Mouse (Mus musculus): Measurements from ENCODE around the gene Banp. TPM values are rescaled to one million over a fixed set of nuclear protein-coding genes. Genes with fewer than 3 reads are reported as not detected.

The Banp gene
- polyA plus RNA-seq, 1 experiment from 2014 or later = 23.1 TPM

DNA sequence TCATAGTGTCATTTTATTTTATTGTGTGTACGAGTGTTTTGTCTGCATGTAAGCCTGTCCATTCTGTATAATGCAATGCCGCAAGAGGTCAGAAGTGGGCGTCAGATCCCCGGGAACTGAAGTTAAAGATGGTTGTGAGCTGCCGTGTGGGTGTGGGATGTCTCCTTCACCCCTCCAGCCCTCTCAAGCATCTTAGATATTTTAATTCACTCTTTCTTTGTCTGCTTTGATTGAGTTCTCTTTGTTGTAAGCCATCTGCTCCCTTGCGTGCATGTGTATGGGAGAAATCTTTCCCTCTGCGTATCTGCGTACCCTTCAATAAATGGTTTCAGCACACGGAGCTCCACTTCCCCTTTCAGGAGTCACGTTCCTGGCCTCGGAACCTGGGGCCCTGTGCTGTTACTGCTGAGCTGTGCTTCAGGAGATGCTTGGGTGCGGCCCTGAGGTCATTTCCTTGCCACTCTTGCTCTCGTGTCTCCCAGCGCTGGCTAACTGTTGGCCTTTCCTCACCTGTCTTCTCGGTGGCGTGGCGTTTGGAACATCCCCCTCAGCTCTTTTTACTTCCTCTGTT lies 22.0 kb downstream of the Banp start:
- H3K27ac ChIP-seq = no peak overlapping the region
- H3K27me3 ChIP-seq (ENCODE audit: insufficient read depth, low read length) = no peaks in the 10 kb centered on the region
- peaks cover 16% of the 10 kb centered on the region for H3K4me1 ChIP-seq (replicated peaks; ENCODE audit: insufficient read depth, low read length)
- whole genome bisulfite sequencing = 69% methylated on average over 17 of the region's 17 CpGs
- H3K9ac ChIP-seq (ENCODE audit: low read depth, low read length) = no peak overlapping the region
- no peaks in the 10 kb centered on the region for H3K9me3 ChIP-seq (replicated peaks; ENCODE audit: low read length)
- no peak overlapping the region for H3K4me3 ChIP-seq (replicated peaks; ENCODE audit: low read depth, low read length)
- H3K36me3 ChIP-seq (ENCODE audit: insufficient read depth, low read length) = peaks cover 21% of the 10 kb centered on the region
- no peak for TF ChIP-seq CTCF (IDR thresholded peaks at IDR 0.05; ENCODE audit: low read depth)
- no peak overlapping the region for H3K4me2 ChIP-seq (ENCODE audit: low read length)
- DNase-seq (ENCODE audit: low spot score) = no peak
- ATAC-seq (replicated peaks; ENCODE audit: low FRiP score, low read depth) = no peak

DNA sequence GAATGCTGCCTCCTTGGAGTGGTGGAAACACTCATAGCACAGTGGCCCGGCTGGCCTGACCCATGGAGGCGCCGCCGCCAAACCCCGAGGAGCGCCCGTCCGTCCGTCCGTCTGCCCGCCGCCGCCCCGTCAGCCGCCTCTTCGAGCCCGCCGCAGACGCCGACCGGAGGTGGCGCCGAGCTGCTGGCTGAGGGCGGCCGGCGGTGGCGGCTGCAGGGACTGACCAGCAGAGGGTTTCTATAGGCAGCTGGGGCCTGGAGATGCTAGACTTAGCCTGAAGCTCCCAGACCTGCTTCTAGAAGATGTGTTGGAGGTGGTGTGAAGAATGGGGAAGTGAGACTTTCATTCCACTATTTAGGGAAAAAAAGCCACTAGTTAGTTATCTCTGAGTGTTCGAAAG lies 24.4 kb downstream of the Banp start:
- DNase-seq (ENCODE audit: low spot score) = no peak
- WGBS = 95% methylated on average over 28 of the region's 28 CpGs

GRCm38 (mm10) chr8:121977819-121978590 lies 28.5 kb downstream of the Banp start:
- Histone ChIP-seq H3K27ac (no peak overlapping the region), H3K9me3 (replicated peaks; ENCODE audit: low read length) (no peaks in the 10 kb centered on the region), H3K4me1 (replicated peaks; ENCODE audit: insufficient read depth, low read length) (no peaks in the 10 kb centered on the region), H3K4me2 (ENCODE audit: low read length) (no peak overlapping the region), H3K36me3 (ENCODE audit: insufficient read depth, low read length) (peaks cover 51% of the 10 kb centered on the region), H3K9ac (ENCODE audit: low read depth, low read length) (no peak overlapping the region), H3K27me3 (ENCODE audit: insufficient read depth, low read length) (no peaks in the 10 kb centered on the region), H3K4me3 (replicated peaks; ENCODE audit: low read depth, low read length) (no peak overlapping the region)
- TF ChIP-seq CTCF (IDR thresholded peaks at IDR 0.05; ENCODE audit: low read depth) = peak; percentile 87
- WGBS = 62% methylated on average over 8 of the region's 8 CpGs
- ATAC-seq (replicated peaks; ENCODE audit: low FRiP score, low read depth) = peak; percentile 65; the same call in 1 of the 2 replicates
- DNase-seq (ENCODE audit: low spot score) = peak; percentile 92

More for the DNA sequence above, 24.4 kb downstream of the Banp start:
- H3K4me2 ChIP-seq (ENCODE audit: low read length) = no peak overlapping the region
- ATAC-seq (replicated peaks; ENCODE audit: low FRiP score, low read depth) = no peak
- no peaks in the 10 kb centered on the region for H3K27me3 ChIP-seq (ENCODE audit: insufficient read depth, low read length)
- H3K9me3 ChIP-seq (replicated peaks; ENCODE audit: low read length) = no peaks in the 10 kb centered on the region
- H3K4me3 ChIP-seq (replicated peaks; ENCODE audit: low read depth, low read length) = no peak overlapping the region
- peaks cover 34% of the 10 kb centered on the region for H3K36me3 ChIP-seq (ENCODE audit: insufficient read depth, low read length)
- H3K9ac ChIP-seq (ENCODE audit: low read depth, low read length) = no peak overlapping the region
- H3K27ac ChIP-seq = no peak overlapping the region
- no peaks in the 10 kb centered on the region for H3K4me1 ChIP-seq (replicated peaks; ENCODE audit: insufficient read depth, low read length)
- TF ChIP-seq CTCF (IDR thresholded peaks at IDR 0.05; ENCODE audit: low read depth) = no peak

- no peaks in the 10 kb centered on the region for H3K27me3 ChIP-seq (ENCODE audit: insufficient read depth, low read length)
- H3K9me3 ChIP-seq (replicated peaks; ENCODE audit: low read length) = no peaks in the 10 kb centered on the region
- H3K36me3 ChIP-seq (ENCODE audit: insufficient read depth, low read length) = peaks cover 51% of the 10 kb centered on the region
- no peak for TF ChIP-seq CTCF (IDR thresholded peaks at IDR 0.05; ENCODE audit: low read depth)
- 91% methylated on average over 13 of the region's 13 CpGs for WGBS
- no peak overlapping the region for H3K9ac ChIP-seq (ENCODE audit: low read depth, low read length)
- H3K4me2 ChIP-seq (ENCODE audit: low read length) = no peak overlapping the region
- no peak overlapping the region for H3K27ac ChIP-seq
- H3K4me3 ChIP-seq (replicated peaks; ENCODE audit: low read depth, low read length) = no peak overlapping the region
- DNase-seq (ENCODE audit: low spot score) = no peak
- H3K4me1 ChIP-seq (replicated peaks; ENCODE audit: insufficient read depth, low read length) = no peaks in the 10 kb centered on the region
- ATAC-seq (replicated peaks; ENCODE audit: low FRiP score, low read depth) = no peak
Measured at GRCm38 (mm10) chr8:121978670-121979069, 29.1 kb downstream of the Banp start.

DNA sequence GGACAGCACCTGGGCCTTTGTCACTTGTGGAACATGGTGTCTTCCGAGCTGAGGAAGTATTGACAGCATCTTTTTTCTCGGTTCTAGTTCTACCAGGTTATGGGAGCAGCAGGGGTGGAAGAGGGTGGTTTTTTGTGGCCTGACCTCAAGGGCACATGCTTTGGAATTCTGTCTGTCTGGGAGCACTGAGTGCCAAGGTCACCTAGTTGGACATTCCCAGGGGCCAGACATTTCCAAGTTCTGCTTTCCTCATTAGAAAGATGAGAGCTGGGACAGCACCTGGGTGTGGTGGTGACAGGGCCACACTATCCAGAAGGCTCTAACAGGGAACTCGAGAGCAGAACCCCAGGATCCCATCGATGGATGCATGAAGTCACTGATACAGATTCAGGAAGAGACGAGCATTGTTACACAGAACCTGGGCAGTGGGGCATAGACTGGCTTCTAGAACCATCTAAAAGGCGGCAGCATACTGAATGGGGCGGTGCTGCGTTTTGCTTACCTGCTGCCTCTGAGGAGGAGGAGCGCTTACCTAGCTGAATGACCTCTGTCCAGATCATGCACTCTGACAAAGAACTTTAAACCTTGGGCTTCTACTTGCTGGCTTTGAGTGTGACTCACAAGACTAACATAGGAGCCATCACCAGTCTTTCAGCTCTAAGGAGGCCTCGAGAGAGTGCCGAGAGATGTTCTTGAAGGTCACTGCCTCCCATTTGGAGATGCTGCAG lies 31.4 kb downstream of the Banp start:
- 89% methylated on average over 11 of the region's 11 CpGs for WGBS
- no peak overlapping the region for H3K4me2 ChIP-seq (ENCODE audit: low read length)
- peaks cover 36% of the 10 kb centered on the region for H3K36me3 ChIP-seq (ENCODE audit: insufficient read depth, low read length)
- ATAC-seq (replicated peaks; ENCODE audit: low FRiP score, low read depth) (peak; percentile 22), DNase-seq (ENCODE audit: low spot score) (no peak)
- no peaks in the 10 kb centered on the region for H3K9me3 ChIP-seq (replicated peaks; ENCODE audit: low read length)
- H3K4me3 ChIP-seq (replicated peaks; ENCODE audit: low read depth, low read length) = no peak overlapping the region
- H3K4me1 ChIP-seq (replicated peaks; ENCODE audit: insufficient read depth, low read length) = no peaks in the 10 kb centered on the region
- H3K27ac ChIP-seq = 0 out of 2 replicates have a peak overlapping the region, but pooled peaks have one; percentile 36
- H3K9ac ChIP-seq (ENCODE audit: low read depth, low read length) = no peak overlapping the region
- H3K27me3 ChIP-seq (ENCODE audit: insufficient read depth, low read length) = no peaks in the 10 kb centered on the region
- TF ChIP-seq CTCF (IDR thresholded peaks at IDR 0.05; ENCODE audit: low read depth) = no peak

DNA sequence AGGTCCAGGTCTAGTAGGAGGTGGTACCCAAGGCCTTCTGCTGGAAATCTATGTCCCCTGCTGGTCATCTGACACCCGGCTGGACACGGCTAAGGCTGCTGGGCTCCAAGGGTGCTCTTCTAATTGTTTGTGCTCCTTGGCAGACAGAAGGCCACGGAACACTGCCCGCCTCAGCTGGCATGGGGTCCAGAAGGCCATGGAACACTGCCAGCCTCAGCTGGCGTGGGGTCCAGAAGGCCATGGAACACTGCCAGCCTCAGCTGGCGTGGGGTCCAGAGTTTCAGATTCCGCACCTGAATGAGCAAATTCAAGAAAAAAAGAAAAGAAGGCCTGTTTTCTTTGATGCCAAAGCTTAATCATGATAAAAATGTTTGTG lies 32.0 kb downstream of the Banp start:
- WGBS = 76% methylated on average over 7 of the region's 7 CpGs
- H3K36me3 ChIP-seq (ENCODE audit: insufficient read depth, low read length) = peaks cover 30% of the 10 kb centered on the region
- no peak for DNase-seq (ENCODE audit: low spot score)

More for the DNA sequence above, 32.0 kb downstream of the Banp start:
- Histone ChIP-seq H3K9me3 (replicated peaks; ENCODE audit: low read length) (no peaks in the 10 kb centered on the region), H3K4me1 (replicated peaks; ENCODE audit: insufficient read depth, low read length) (no peaks in the 10 kb centered on the region), H3K27me3 (ENCODE audit: insufficient read depth, low read length) (no peaks in the 10 kb centered on the region), H3K27ac (0 out of 2 replicates have a peak overlapping the region, but pooled peaks have one; percentile 36), H3K4me2 (ENCODE audit: low read length) (no peak overlapping the region), H3K9ac (ENCODE audit: low read depth, low read length) (no peak overlapping the region), H3K4me3 (replicated peaks; ENCODE audit: low read depth, low read length) (no peak overlapping the region)
- peak; percentile 72 for ATAC-seq (replicated peaks; ENCODE audit: low FRiP score, low read depth)
- no peak for TF ChIP-seq CTCF (IDR thresholded peaks at IDR 0.05; ENCODE audit: low read depth)

Data from kidney, postnatal 0 days (tissue).